Mouse (Mus musculus) midbrain, embryonic 14.5 days (tissue): Measurements from ENCODE around the gene Mat2a. TPM values are rescaled to one million over a fixed set of nuclear protein-coding genes. Genes with fewer than 3 reads are reported as not detected.
"Not testable (repeated sequence)": the region's sequence is repeated elsewhere in the genome, so short reads cannot be mapped to it uniquely, and the experiment has no call there.

Experiments
- ATAC-seq: fragments of 200-750 bp; cut with Nextera tagmentation; 2 replicates; pipeline ENCODE4 v1.8.0; 2017; ENCODE audit warnings: moderate number of reproducible peaks, moderate library complexity; ENCODE audit not compliant: low FRiP score, low TSS enrichment
- DNase-seq: peaks from one replicate; pipeline ENCODE4 v3.0.0-alpha.2; 2015
- H3K27ac ChIP-seq: fragments of 300-500 bp; sonication (generic); replicated peaks from 2 replicates; pipeline ENCODE4 v1.5.1; 2014; ENCODE audit warnings: mild to moderate bottlenecking, low read depth, low read length, moderate library complexity
- H3K27me3 ChIP-seq: fragments of 300-500 bp; sonication (generic); 2 replicates; pipeline ENCODE4 v1.6.1; 2014; ENCODE audit warnings: low read length, control low read depth, mixed read lengths; ENCODE audit not compliant: control insufficient read depth, insufficient read depth
- H3K36me3 ChIP-seq: fragments of 300-500 bp; sonication (generic); 2 replicates; pipeline ENCODE4 v1.6.1; 2014; ENCODE audit warnings: low read length, control low read depth; ENCODE audit not compliant: control insufficient read depth, insufficient read depth
- H3K4me1 ChIP-seq: fragments of 300-500 bp; sonication (generic); 2 replicates; pipeline ENCODE4 v1.6.1; 2014; ENCODE audit warnings: mild to moderate bottlenecking, antibody characterized with exemption, low read length, control low read depth; ENCODE audit not compliant: control insufficient read depth, insufficient read depth
- H3K4me2 ChIP-seq: fragments of 300-500 bp; sonication (generic); 2 replicates; pipeline ENCODE4 v1.6.1; 2014; ENCODE audit warnings: mild to moderate bottlenecking, low read length, moderate library complexity
- H3K4me3 ChIP-seq: fragments of 300-500 bp; sonication (generic); replicated peaks from 2 replicates; pipeline ENCODE4 v1.5.1; 2014; ENCODE audit warnings: low read depth, low read length
- H3K9ac ChIP-seq: fragments of 300-500 bp; sonication (generic); replicated peaks from 2 replicates; pipeline ENCODE4 v1.6.1; 2014; ENCODE audit warnings: mild to moderate bottlenecking, low read length, moderate library complexity
- H3K9me3 ChIP-seq: fragments of 300-500 bp; sonication (generic); 2 replicates; pipeline ENCODE4 v1.6.1; 2016; ENCODE audit warnings: low read length, control low read depth, mixed read lengths; ENCODE audit not compliant: control insufficient read depth
- WGBS: fragments of 180-500 bp; shearing (Covaris S2); extraction: QIAGEN DNeasy Blood & Tissue Kit; methylation state at CpG from one replicate; pipeline ENCODE4 v1.1.7; 2014; 5-methylcytosine and 5-hydroxymethylcytosine counted together
- polyA plus RNA-seq: library from polyadenylated mRNA; unstranded; fragments of >200 nt; fragmentation: Nextera tagmentation; extraction: Ambion mirVana; gene quantifications from 2 replicates; pipeline ENCODE4 v1.2.1, GENCODE M21; 2014

Gene Mat2a
- polyA plus RNA-seq: 318 and 413 TPM in 2 replicates

DNA sequence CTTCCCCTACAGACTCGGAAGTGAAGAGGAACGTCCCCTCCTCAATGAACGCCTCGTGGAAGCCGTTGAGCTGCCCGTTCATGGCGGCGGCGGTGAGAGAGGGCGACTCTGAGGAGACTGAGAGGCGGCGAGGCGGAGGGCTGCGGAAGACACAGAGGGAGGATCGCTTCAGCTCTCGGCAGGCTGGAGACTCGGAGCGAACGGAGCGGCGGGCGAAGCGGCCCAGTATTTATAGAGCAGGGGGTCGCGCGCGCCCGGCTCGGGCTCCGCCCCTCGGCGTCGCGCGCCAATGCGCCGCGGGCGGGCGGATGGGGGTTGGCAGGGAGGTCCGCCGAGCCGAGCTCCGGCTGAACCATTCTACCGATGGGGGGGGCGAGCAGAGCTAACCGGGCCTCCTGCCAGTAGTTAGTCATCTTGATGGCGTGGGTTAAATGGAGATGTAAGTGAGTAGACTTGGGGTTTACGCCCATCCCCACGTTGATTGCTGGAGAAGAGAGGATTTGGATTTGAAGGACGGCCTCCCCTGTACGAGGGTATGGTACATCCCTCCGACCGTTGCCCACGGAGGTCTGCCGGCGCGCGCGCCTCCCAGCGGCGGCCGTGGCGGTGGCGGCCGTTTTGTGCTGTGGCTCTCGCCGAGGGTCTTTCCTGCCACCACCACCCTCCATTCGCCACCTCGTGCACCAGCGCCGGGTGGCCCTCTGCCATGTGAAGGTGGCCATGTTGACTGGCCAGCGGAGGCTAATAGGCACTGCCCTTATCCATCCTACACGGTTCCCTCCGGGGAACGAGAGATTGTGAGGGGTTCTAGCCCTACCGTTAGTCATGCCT lies at the start of gene Mat2a:
Mat2a (minus strand) TSS at position 204 of the 831 bp plus-strand sequence.
- ATAC-seq (peak; percentile 89), DNase-seq (peak; percentile 97)
- H3K9me3 ChIP-seq: no peaks in the 10 kb centered on the region
- H3K9ac ChIP-seq: peak within 1 kb of the TSS; percentile 100
- WGBS: under 1% methylated on average over 77 of the region's 77 CpGs
- H3K27me3 ChIP-seq: no peaks in the 10 kb centered on the region
- peak within 1 kb of the TSS; percentile 88 for H3K4me2 ChIP-seq
- peak within 1 kb of the TSS; percentile 99 for H3K4me3 ChIP-seq
- peaks cover 28% of the 10 kb centered on the region for H3K36me3 ChIP-seq
- H3K27ac ChIP-seq: peak within 1 kb of the TSS; percentile 98
- peaks cover 27% of the 10 kb centered on the region for H3K4me1 ChIP-seq

DNA sequence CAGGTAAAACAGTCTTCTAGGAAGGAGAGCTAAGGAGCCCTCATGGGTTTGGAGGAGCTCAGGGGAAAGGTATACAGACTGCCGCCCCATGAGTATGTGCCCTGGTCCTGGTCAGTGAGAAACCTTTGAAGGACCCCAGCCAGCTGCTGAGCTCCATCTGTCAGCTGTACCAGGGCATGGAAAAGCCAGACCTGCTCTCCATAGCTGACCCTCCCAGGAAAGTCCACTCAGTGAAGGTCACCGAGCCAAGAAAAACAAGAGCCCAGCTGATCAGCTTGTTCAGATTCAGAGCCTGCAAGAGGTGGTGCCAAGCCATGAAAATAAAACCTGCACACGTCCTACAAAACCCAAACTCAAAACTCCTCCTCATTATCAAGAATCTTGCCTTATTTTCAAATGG lies 49.5 kb upstream of the Mat2a start:
- Histone ChIP-seq H3K36me3 (no peaks in the 10 kb centered on the region), H3K27ac (no peak overlapping the region), H3K4me1 (no peaks in the 10 kb centered on the region), H3K4me2 (no peak overlapping the region), H3K9me3 (no peaks in the 10 kb centered on the region), H3K27me3 (no peaks in the 10 kb centered on the region), H3K4me3 (no peak overlapping the region), H3K9ac (no peak overlapping the region)
- ATAC-seq (no peak), DNase-seq (no peak)
- 75% methylated on average over 3 of the region's 3 CpGs for WGBS

DNA sequence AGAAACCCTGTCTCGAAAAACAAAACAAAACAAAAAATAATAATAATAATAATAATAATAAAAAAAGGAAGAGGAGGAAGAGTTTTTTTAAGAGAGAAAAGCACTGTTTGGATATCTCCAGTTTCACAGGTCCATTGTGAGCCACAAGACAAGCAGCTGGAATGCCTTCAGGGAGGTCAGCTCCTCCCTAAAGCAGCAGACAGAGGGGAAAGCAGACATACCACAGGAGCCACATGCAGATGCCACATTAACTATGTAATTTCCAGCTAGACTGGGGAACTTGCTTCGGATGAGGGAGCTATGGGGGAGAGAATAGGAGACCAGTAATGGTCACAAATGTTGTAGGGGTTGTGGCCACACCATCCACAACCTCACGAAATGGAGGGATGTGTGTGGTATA lies 47.9 kb upstream of the Mat2a start:
- 76% methylated on average over 3 of the region's 3 CpGs for WGBS

DNA sequence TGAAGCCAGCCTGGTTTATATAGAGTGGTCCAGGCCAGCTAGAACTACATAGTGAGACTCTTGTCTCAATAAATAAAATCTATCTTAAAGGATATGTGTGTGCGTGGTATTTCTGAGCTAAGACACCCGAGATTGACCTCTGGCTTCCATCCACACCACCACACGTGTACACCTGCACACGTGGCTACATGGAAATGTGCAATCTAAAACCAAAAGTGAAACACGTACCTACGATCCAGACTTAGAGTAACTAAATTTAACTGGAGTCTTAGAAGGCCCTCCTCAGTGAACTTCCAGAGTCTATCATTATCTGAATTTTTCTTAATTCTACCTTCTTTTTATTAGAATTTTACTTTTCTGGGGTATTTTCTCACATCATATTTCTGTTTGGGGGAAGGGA lies 46.9 kb upstream of the Mat2a start:
- Histone ChIP-seq H3K9me3 (no peaks in the 10 kb centered on the region), H3K4me2 (no peak overlapping the region), H3K36me3 (no peaks in the 10 kb centered on the region), H3K4me1 (no peaks in the 10 kb centered on the region), H3K4me3 (no peak overlapping the region), H3K27ac (no peak overlapping the region), H3K9ac (no peak overlapping the region), H3K27me3 (no peaks in the 10 kb centered on the region)
- ATAC-seq (no peak), DNase-seq (no peak)
- 93% methylated on average over 6 of the region's 6 CpGs for WGBS

More for the DNA sequence above, 47.9 kb upstream of the Mat2a start:
- no peak for ATAC-seq
- Histone ChIP-seq H3K4me3 (no peak overlapping the region), H3K4me1 (no peaks in the 10 kb centered on the region), H3K4me2 (no peak overlapping the region), H3K27me3 (no peaks in the 10 kb centered on the region), H3K9me3 (no peaks in the 10 kb centered on the region), H3K36me3 (no peaks in the 10 kb centered on the region), H3K9ac (no peak overlapping the region), H3K27ac (no peak overlapping the region)
- no peak for DNase-seq

DNA sequence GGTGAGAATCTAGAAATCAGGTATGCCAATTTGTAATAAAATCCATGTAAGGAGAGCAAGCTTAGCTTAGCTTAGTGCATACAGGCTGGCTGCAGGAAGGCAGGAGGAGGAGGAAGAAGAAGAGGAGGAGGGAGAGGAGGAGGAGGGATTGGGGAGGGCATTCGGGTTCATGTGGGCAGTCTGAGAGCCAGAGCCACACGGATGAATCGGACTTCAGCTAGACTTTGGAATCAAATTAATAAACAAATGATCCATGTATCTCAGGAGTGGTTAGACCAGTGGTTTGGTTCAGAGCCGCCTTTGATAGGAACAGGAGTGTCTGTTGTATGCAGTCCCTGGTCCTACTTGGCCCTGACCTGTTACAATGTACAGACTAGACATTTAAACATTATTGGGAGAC lies 45.5 kb upstream of the Mat2a start:
- Histone ChIP-seq H3K9me3 (no peaks in the 10 kb centered on the region), H3K4me3 (no peak overlapping the region), H3K27ac (no peak overlapping the region), H3K9ac (no peak overlapping the region), H3K4me1 (no peaks in the 10 kb centered on the region), H3K36me3 (no peaks in the 10 kb centered on the region), H3K27me3 (no peaks in the 10 kb centered on the region), H3K4me2 (no peak overlapping the region)
- DNase-seq: no peak
- WGBS: 71% methylated on average over 4 of the region's 4 CpGs
- ATAC-seq: no peak

DNA sequence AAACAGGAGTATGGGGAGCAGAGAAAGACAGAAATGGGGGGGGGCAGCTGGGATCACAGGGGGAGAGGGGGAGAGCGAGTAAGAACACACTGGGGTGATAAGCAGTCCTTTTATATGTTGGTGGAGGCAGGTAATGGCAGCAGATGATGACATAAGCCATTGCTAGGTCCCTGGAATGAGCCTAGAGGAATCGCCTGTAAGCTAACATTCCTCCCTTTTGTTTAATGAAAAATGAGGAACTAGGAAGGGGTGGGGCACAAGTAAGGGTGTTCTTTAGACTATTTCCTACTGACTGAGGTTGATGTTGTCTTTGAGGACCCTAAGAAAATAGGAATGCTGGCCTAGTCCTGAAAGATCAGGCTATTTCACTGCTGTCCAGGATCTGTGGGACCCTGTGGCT lies 42.8 kb upstream of the Mat2a start:
- H3K27me3 ChIP-seq: no peaks in the 10 kb centered on the region
- ATAC-seq (no peak), DNase-seq (no peak)
- H3K9me3 ChIP-seq: no peaks in the 10 kb centered on the region
- no peak overlapping the region for H3K4me2 ChIP-seq
- H3K9ac ChIP-seq: no peak overlapping the region
- 79% methylated on average over 2 of the region's 2 CpGs for WGBS
- no peak overlapping the region for H3K27ac ChIP-seq
- no peaks in the 10 kb centered on the region for H3K4me1 ChIP-seq
- H3K4me3 ChIP-seq: no peak overlapping the region
- no peaks in the 10 kb centered on the region for H3K36me3 ChIP-seq

DNA sequence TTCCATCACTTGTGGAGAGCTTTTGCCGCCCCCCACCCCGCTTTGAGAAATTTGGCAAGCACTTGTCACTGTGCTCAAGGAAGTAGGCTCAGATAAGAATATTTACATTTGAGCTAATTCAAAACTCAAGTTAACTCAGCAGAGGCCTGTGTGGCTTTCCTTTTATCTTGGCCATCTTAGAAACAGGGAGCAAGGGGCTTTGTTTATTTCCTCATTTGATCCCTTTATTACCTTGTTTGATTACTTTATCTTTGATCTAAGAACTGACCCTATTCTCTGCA lies 41.0 kb upstream of the Mat2a start:
- no peaks in the 10 kb centered on the region for H3K27me3 ChIP-seq
- no peak overlapping the region for H3K4me2 ChIP-seq
- no peak overlapping the region for H3K9ac ChIP-seq
- H3K9me3 ChIP-seq: no peaks in the 10 kb centered on the region
- no peaks in the 10 kb centered on the region for H3K36me3 ChIP-seq
- ATAC-seq (no peak), DNase-seq (no peak)
- H3K4me1 ChIP-seq: no peaks in the 10 kb centered on the region
- H3K4me3 ChIP-seq: no peak overlapping the region
- H3K27ac ChIP-seq: no peak overlapping the region
- WGBS: 100% methylated on average over 2 of the region's 2 CpGs

DNA sequence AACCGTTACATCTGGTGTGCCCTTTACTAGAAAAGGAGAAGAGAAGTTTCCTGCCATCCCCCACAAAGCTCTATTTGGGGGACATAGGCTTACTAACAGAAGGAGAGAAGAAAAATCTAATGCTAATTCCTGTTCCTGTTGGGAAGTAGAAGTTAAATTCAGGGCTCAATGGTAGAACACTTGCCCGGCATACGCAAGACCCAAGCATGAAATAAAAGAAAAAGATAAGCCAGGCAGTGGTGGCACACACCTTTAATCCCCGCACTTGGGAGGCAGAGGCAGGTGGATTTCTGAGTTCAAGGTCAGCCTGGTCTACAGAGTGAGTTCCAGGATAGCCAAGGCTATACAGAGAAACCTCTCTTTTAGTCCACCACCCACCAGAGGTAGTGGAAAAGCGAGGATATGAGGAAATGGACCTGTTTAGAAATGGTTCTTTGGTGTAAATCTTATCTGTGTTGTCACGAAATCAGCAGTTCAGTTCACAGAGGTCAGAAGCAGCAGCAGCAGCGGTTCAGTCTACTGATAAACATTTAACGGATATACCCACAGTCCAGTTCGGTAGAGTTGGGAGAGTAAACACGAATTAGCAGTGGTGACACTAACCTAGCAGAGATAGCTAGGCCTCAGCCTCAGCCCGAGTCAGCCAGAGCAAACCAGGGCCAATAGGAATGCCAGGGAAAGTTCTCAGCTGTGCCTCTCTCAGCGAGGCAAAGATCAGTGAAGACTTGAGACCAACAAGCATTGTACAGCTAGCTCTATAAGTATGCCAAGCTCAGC lies 40.5 kb upstream of the Mat2a start:
- Histone ChIP-seq H3K27ac (no peak overlapping the region), H3K9ac (no peak overlapping the region), H3K36me3 (no peaks in the 10 kb centered on the region), H3K4me3 (no peak overlapping the region), H3K4me1 (no peaks in the 10 kb centered on the region), H3K4me2 (no peak overlapping the region), H3K27me3 (no peaks in the 10 kb centered on the region), H3K9me3 (no peaks in the 10 kb centered on the region)
- 91% methylated on average over 12 of the region's 12 CpGs for WGBS
- no peak for DNase-seq
- ATAC-seq: no peak

DNA sequence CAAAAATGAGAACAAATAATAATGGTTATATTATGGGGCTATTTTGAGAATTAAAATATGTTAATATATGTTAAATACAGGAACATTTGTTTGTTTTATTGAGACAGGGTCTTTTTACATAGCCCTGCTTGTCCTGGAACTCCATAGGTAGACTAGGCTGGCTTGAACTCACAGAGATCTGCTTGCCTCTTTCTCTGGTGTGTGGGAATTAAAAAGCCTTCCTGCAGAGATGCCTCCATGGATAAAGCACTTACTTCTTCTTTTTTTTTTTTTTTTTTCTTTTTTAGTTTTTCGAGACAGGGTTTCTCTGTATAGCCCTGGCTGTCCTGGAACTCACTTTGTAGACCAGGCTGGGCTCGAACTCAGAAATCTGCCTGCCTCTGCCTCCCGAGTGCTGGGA lies 39.3 kb upstream of the Mat2a start:
- WGBS: 100% methylated on average over 3 of the region's 3 CpGs
- not testable (repeated sequence) for H3K27me3 ChIP-seq, H3K4me3 ChIP-seq, ATAC-seq, H3K9ac ChIP-seq, DNase-seq, H3K36me3 ChIP-seq, H3K9me3 ChIP-seq, H3K4me1 ChIP-seq, H3K4me2 ChIP-seq, H3K27ac ChIP-seq
